Mouse (Mus musculus): ENCODE measurements around the gene Asb13. TPM values are rescaled to one million over a fixed set of nuclear protein-coding genes. Genes with fewer than 3 reads are reported as not detected.

Gene Asb13
- polyA plus RNA-seq, 1 experiment from 2014 or later: 7.8 TPM

DNA sequence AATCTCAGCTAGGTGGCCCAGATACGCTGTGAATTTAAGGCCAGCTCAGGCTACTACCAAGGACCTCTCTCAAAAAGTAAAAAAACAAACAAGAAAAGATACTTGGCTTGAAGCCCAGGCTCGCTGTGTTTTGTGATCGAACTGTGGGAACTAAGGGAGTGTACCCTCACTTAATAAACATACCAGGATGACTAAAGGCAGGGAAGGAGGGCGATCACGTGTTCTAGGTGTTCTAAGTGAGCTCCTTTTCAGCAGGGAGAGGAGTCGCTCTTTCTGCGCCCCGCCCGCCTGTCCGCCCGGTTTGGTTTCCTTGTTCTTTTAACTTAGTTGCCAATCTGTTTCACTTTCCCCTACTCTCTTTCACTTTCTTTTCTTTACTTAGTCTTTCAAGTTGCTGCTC is 3.0 kb downstream of the Asb13 start:
- 46% methylated on average over 11 of the region's 11 CpGs for WGBS (ENCODE audit: insufficient replicate concordance)
- no peaks in the 10 kb centered on the region for H3K9me3 ChIP-seq (ENCODE audit: low read length)
- no peaks in the 10 kb centered on the region for H3K36me3 ChIP-seq (replicated peaks; ENCODE audit: insufficient read depth, low read length)
- no peak overlapping the region for H3K9ac ChIP-seq (replicated peaks)
- no peaks in the 10 kb centered on the region for H3K27me3 ChIP-seq (ENCODE audit: insufficient read depth, low read length)
- H3K4me3 ChIP-seq (ENCODE audit: low read depth, low read length): peak overlapping the region; percentile 24; the same call in 1 of the 2 replicates
- H3K27ac ChIP-seq (ENCODE audit: low read depth): peak overlapping the region; percentile 61
- H3K4me2 ChIP-seq (ENCODE audit: low read depth, low read length): peak overlapping the region; percentile 54
- H3K4me1 ChIP-seq (ENCODE audit: insufficient read depth): peaks cover 6% of the 10 kb centered on the region; the same call in 1 of the 2 replicates
- DNase-seq (peak; percentile 49), ATAC-seq (peak; percentile 38)
- TF ChIP-seq CTCF (IDR thresholded peaks at IDR 0.05; ENCODE audit: low read depth) (no peak), EP300 (IDR thresholded peaks at IDR 0.05; ENCODE audit: low read depth) (no peak)

DNA sequence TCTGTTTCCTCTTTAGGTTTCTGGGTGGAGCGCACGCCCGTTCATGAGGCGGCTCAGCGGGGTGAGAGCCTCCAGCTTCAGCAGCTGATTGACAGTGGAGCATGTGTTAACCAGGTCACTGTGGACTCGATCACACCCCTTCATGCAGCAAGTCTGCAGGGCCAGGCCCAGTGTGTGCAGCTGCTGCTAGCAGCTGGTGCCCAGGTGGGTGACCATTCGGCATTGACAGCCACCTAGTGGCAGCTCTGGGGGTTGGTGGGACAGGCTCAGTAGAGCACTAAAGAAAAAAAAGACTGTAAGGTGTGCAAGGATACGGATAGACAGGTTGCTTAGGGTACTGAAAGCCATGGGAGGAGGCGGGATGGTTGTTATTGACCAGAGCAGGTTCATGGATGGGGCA is 8.2 kb downstream of the Asb13 start:
- Histone ChIP-seq H3K4me2 (ENCODE audit: low read depth, low read length) (no peak overlapping the region), H3K36me3 (replicated peaks; ENCODE audit: insufficient read depth, low read length) (no peaks in the 10 kb centered on the region), H3K4me3 (ENCODE audit: low read depth, low read length) (no peak overlapping the region), H3K27ac (ENCODE audit: low read depth) (peak overlapping the region; percentile 16; the same call in 1 of the 2 replicates), H3K4me1 (ENCODE audit: insufficient read depth) (0 out of 2 replicates have a peak, but pooled peaks cover 3% of the 10 kb centered on the region), H3K27me3 (ENCODE audit: insufficient read depth, low read length) (no peaks in the 10 kb centered on the region), H3K9me3 (ENCODE audit: low read length) (no peaks in the 10 kb centered on the region), H3K9ac (replicated peaks) (no peak overlapping the region)
- DNase-seq (peak; percentile 64), ATAC-seq (peak; percentile 49)
- TF ChIP-seq EP300 (IDR thresholded peaks at IDR 0.05; ENCODE audit: low read depth) (no peak), CTCF (IDR thresholded peaks at IDR 0.05; ENCODE audit: low read depth) (peak; percentile 68)
- 75% methylated on average over 9 of the region's 9 CpGs for WGBS (ENCODE audit: insufficient replicate concordance)

DNA sequence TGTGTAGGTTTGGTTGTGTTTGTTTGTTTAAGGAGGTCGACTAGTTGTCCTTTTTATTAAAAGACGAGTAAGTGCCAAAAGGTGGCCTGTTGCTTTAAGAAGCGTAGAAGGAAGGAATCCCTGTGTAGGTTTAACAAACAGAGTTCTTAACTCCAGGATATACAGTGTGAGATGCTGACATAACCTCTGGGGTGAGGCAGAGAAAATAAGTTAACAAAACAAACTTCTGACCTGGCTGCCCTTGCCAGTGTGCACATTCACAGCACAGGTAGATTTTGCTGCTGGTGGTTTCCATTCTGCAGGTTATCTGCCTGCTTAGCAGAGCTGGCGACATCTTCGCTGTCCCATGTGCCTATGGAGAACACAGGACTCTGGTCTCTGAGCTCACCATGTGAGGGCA is 8.7 kb downstream of the Asb13 start:
- Histone ChIP-seq H3K36me3 (replicated peaks; ENCODE audit: insufficient read depth, low read length) (no peaks in the 10 kb centered on the region), H3K4me3 (ENCODE audit: low read depth, low read length) (no peak overlapping the region), H3K9ac (replicated peaks) (no peak overlapping the region), H3K27ac (ENCODE audit: low read depth) (peak overlapping the region; percentile 48; the same call in 1 of the 2 replicates), H3K4me2 (ENCODE audit: low read depth, low read length) (no peak overlapping the region), H3K27me3 (ENCODE audit: insufficient read depth, low read length) (no peaks in the 10 kb centered on the region), H3K9me3 (ENCODE audit: low read length) (no peaks in the 10 kb centered on the region), H3K4me1 (ENCODE audit: insufficient read depth) (0 out of 2 replicates have a peak, but pooled peaks cover 3% of the 10 kb centered on the region)
- TF ChIP-seq EP300 (IDR thresholded peaks at IDR 0.05; ENCODE audit: low read depth): no peak
- no peak for TF ChIP-seq CTCF (IDR thresholded peaks at IDR 0.05; ENCODE audit: low read depth)
- 61% methylated on average over 5 of the region's 5 CpGs for WGBS (ENCODE audit: insufficient replicate concordance)
- DNase-seq: no peak
- no peak for ATAC-seq

DNA sequence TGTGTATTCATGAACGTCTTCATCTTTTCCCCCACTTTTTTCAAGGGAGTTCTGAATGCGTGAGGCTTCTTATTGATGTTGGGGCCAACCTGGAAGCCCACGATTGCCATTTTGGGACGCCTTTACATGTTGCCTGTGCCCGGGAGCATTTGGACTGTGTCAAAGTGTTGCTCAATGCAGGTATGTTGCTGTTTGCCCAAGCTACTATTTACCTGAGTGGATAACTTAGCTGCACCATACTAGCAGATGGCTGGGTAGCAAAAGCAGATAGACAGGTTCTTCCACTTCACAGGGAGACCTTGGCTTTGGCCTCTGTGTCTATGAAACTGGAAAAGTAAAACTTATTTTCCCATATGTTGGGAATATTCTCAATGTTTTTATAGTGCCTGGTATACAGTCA is 11.0 kb downstream of the Asb13 start:
- 59% methylated on average over 5 of the region's 5 CpGs for WGBS (ENCODE audit: insufficient replicate concordance)
- Histone ChIP-seq H3K9me3 (ENCODE audit: low read length) (no peaks in the 10 kb centered on the region), H3K27me3 (ENCODE audit: insufficient read depth, low read length) (no peaks in the 10 kb centered on the region), H3K36me3 (replicated peaks; ENCODE audit: insufficient read depth, low read length) (peaks cover 2% of the 10 kb centered on the region; the same call in 1 of the 2 replicates), H3K4me3 (ENCODE audit: low read depth, low read length) (no peak overlapping the region), H3K27ac (ENCODE audit: low read depth) (peak overlapping the region; percentile 83; the same call in 1 of the 2 replicates), H3K9ac (replicated peaks) (no peak overlapping the region), H3K4me1 (ENCODE audit: insufficient read depth) (0 out of 2 replicates have a peak, but pooled peaks cover 3% of the 10 kb centered on the region), H3K4me2 (ENCODE audit: low read depth, low read length) (no peak overlapping the region)
- TF ChIP-seq EP300 (IDR thresholded peaks at IDR 0.05; ENCODE audit: low read depth) (no peak), CTCF (IDR thresholded peaks at IDR 0.05; ENCODE audit: low read depth) (no peak)
- no peak for DNase-seq
- ATAC-seq: peak; percentile 70

DNA sequence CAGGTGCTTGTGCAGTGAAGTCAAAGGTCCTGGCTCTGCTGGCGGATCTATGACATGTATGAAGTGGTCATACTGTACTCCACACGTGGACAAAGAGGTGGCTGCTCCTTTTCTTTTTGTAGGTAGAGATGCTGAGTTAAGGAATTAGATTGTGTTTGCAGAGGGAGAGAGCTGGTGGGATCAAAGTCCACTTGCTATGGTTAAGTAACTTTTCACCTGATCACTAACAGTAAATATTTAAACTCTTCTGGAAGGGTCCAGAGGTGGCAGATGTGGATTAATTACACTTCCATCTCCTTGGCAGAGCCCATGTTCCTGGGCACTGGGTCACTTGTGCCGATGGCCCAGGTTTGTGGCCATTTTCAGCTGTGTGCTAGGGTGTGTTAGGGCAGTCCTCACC is 12.1 kb downstream of the Asb13 start:
- H3K9me3 ChIP-seq (ENCODE audit: low read length): no peaks in the 10 kb centered on the region
- peak overlapping the region; percentile 83 for H3K27ac ChIP-seq (ENCODE audit: low read depth)
- 0 out of 2 replicates have a peak, but pooled peaks cover 3% of the 10 kb centered on the region for H3K4me1 ChIP-seq (ENCODE audit: insufficient read depth)
- no peaks in the 10 kb centered on the region for H3K27me3 ChIP-seq (ENCODE audit: insufficient read depth, low read length)
- peak overlapping the region; percentile 36 for H3K4me2 ChIP-seq (ENCODE audit: low read depth, low read length)
- H3K9ac ChIP-seq (replicated peaks): no peak overlapping the region
- peaks cover 2% of the 10 kb centered on the region; the same call in 1 of the 2 replicates for H3K36me3 ChIP-seq (replicated peaks; ENCODE audit: insufficient read depth, low read length)
- peak; percentile 40; the same call in 1 of the 2 replicates for TF ChIP-seq EP300 (IDR thresholded peaks at IDR 0.05; ENCODE audit: low read depth)
- no peak for TF ChIP-seq CTCF (IDR thresholded peaks at IDR 0.05; ENCODE audit: low read depth)
- WGBS (ENCODE audit: insufficient replicate concordance): 51% methylated on average over 3 of the region's 3 CpGs
- no peak for DNase-seq
- no peak overlapping the region for H3K4me3 ChIP-seq (ENCODE audit: low read depth, low read length)
- peak; percentile 66 for ATAC-seq

DNA sequence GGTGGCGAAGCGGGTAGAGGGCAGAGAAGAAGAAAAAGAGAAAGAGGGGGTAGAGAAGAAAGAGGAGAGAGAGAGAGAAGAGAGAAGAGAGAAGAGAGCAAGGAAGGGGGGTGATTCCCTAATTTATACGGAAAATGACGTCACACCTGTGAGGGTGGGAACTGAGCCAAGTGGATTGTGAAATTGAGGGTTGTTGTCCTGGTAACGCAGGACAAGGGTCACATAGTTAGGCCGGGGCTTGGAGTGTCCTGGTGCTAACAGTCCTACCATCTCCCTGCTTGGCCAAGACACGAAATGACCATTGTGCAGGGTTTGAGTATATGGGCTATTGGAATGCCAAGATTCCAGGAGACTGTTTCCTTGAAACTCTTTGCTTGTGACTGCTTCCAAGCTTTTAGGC is 12.7 kb downstream of the Asb13 start:
- Histone ChIP-seq H3K4me2 (ENCODE audit: low read depth, low read length) (peak overlapping the region; percentile 36; the same call in 1 of the 2 replicates), H3K9me3 (ENCODE audit: low read length) (no peaks in the 10 kb centered on the region), H3K4me3 (ENCODE audit: low read depth, low read length) (no peak overlapping the region), H3K27me3 (ENCODE audit: insufficient read depth, low read length) (no peaks in the 10 kb centered on the region), H3K9ac (replicated peaks) (no peak overlapping the region), H3K36me3 (replicated peaks; ENCODE audit: insufficient read depth, low read length) (peaks cover 2% of the 10 kb centered on the region; the same call in 1 of the 2 replicates), H3K4me1 (ENCODE audit: insufficient read depth) (0 out of 2 replicates have a peak, but pooled peaks cover 3% of the 10 kb centered on the region), H3K27ac (ENCODE audit: low read depth) (peak overlapping the region; percentile 83)
- ATAC-seq (peak; percentile 73), DNase-seq (peak; percentile 76)
- 67% methylated on average over 7 of the region's 7 CpGs for WGBS (ENCODE audit: insufficient replicate concordance)
- TF ChIP-seq EP300 (IDR thresholded peaks at IDR 0.05; ENCODE audit: low read depth): no peak
- no peak for TF ChIP-seq CTCF (IDR thresholded peaks at IDR 0.05; ENCODE audit: low read depth)
